Mouse (Mus musculus) liver, embryonic 13.5 days (tissue): Measurements from ENCODE around the gene Syt16. TPM values are rescaled to one million over a fixed set of nuclear protein-coding genes. Genes with fewer than 3 reads are reported as not detected.

Source experiments
- ATAC-seq: fragments of 200-750 bp; cut with Nextera tagmentation; 2 replicates; pipeline ENCODE4 v1.8.0; 2017; ENCODE audit warnings: low read depth, mild to moderate bottlenecking, moderate number of reproducible peaks, moderate library complexity
- DNase-seq: peaks from one replicate; pipeline ENCODE4 v3.0.0; 2022
- H3K27ac ChIP-seq: fragments of 300-500 bp; sonication (generic); 2 replicates; pipeline ENCODE4 v1.5.1; 2015; ENCODE audit warnings: moderate library complexity, mild to moderate bottlenecking, inconsistent platforms
- H3K27me3 ChIP-seq: fragments of 300-500 bp; sonication (generic); 2 replicates; pipeline ENCODE4 v1.6.1; 2015; ENCODE audit warnings: mild to moderate bottlenecking, inconsistent platforms
- H3K36me3 ChIP-seq: fragments of 300-500 bp; sonication (generic); 2 replicates; pipeline ENCODE4 v1.6.1; 2015; ENCODE audit warnings: mild to moderate bottlenecking, inconsistent platforms
- H3K4me1 ChIP-seq: fragments of 300-500 bp; sonication (generic); replicated peaks from 2 replicates; pipeline ENCODE4 v1.6.1; 2015; ENCODE audit warnings: inconsistent platforms
- H3K4me2 ChIP-seq: fragments of 300-500 bp; sonication (generic); 2 replicates; pipeline ENCODE4 v1.6.1; 2015; ENCODE audit warnings: inconsistent platforms, mild to moderate bottlenecking, moderate library complexity
- H3K4me3 ChIP-seq: fragments of 300-500 bp; sonication (generic); replicated peaks from 2 replicates; pipeline ENCODE4 v1.5.1; 2015; ENCODE audit warnings: mild to moderate bottlenecking, inconsistent platforms
- H3K9ac ChIP-seq: fragments of 300-500 bp; sonication (generic); 2 replicates; pipeline ENCODE4 v1.6.1; 2015; ENCODE audit warnings: mild to moderate bottlenecking, inconsistent platforms
- H3K9me3 ChIP-seq: fragments of 300-500 bp; sonication (generic); replicated peaks from 2 replicates; pipeline ENCODE4 v1.6.1; 2016; ENCODE audit warnings: inconsistent platforms
- WGBS: fragments of 180-500 bp; shearing (Covaris S2); methylation state at CpG from one replicate; pipeline ENCODE4 v1.1.7; 2015; ENCODE audit not compliant: insufficient replicate concordance; 5-methylcytosine and 5-hydroxymethylcytosine counted together
- polyA plus RNA-seq: library from polyadenylated mRNA; unstranded; fragments of >200 nt; fragmentation: Nextera tagmentation; extraction: Ambion mirVana; gene quantifications from 2 replicates; pipeline ENCODE4 v1.2.1, GENCODE M21; 2015

The Syt16 gene
- polyA plus RNA-seq, 1 experiment from 2014 or later, result 0.09 TPM

DNA sequence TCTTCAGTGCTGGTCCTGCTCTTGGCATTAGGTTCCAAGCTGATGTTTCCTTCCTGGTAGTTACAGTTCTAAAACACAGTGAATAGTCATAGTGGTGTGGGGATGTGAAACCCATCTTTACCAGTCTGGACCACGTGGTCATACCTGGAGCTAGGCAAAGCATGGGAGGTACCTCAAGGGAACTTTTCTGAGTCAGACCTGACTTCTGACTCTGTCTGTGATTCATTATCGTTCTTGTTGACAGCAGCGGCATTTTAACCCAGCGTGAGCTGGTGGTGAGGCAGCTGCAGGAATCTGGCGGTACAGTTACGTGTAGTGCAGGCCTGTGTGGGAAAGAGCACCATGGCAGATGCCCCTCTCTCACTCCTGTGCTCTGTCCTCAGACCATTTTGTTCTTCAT lies 22.9 kb upstream of the Syt16 start:
- ATAC-seq (no peak), DNase-seq (no peak)
- Histone ChIP-seq H3K4me3 (no peak overlapping the region), H3K36me3 (peaks cover 69% of the 10 kb centered on the region), H3K4me1 (no peaks in the 10 kb centered on the region), H3K9ac (no peak overlapping the region), H3K27me3 (no peaks in the 10 kb centered on the region), H3K27ac (no peak overlapping the region), H3K4me2 (no peak overlapping the region), H3K9me3 (no peaks in the 10 kb centered on the region)
- WGBS, result 88% methylated on average over 6 of the region's 6 CpGs

GRCm38 (mm10) chr12:73978144-73978543 lies 19.3 kb upstream of the Syt16 start:
- H3K27me3 ChIP-seq, result no peaks in the 10 kb centered on the region
- no peak for ATAC-seq

DNA sequence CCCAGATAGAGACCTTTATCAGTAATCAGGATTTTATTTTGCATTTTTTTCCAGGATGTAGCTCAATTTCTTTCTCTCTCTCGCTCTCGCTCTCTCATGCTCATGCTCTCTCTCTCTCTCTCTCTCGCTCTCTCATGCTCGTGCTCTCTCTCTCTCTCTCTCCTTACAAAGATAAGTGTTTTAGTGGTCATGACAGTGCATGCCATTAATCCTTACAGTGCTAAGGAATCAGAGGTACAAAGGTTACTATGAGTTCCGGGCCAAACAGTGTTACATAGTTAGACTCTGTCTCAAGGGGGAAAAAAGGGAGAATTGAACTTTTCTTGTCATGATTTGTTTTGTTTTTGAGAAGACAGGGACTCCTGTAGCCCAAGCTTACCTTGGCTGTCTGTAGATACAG lies 17.8 kb upstream of the Syt16 start:
- H3K27ac ChIP-seq, result no peak overlapping the region
- 77% methylated on average over 5 of the region's 5 CpGs for WGBS
- no peaks in the 10 kb centered on the region for H3K9me3 ChIP-seq

More at GRCm38 (mm10) chr12:73978144-73978543, 19.3 kb upstream of the Syt16 start:
- no peak overlapping the region for H3K4me3 ChIP-seq
- 76% methylated on average over 3 of the region's 3 CpGs for WGBS
- no peak overlapping the region for H3K9ac ChIP-seq
- no peaks in the 10 kb centered on the region for H3K9me3 ChIP-seq
- peaks cover 60% of the 10 kb centered on the region for H3K36me3 ChIP-seq
- H3K4me2 ChIP-seq, result no peak overlapping the region
- no peak for DNase-seq
- no peaks in the 10 kb centered on the region for H3K4me1 ChIP-seq
- no peak overlapping the region for H3K27ac ChIP-seq

GRCm38 (mm10) chr12:73982533-73982932 lies 14.9 kb upstream of the Syt16 start:
- ATAC-seq, result no peak
- no peak for DNase-seq

More for the DNA sequence above, 17.8 kb upstream of the Syt16 start:
- no peak for DNase-seq
- peaks cover 53% of the 10 kb centered on the region for H3K36me3 ChIP-seq
- no peak overlapping the region for H3K9ac ChIP-seq
- H3K4me2 ChIP-seq, result no peak overlapping the region
- H3K4me1 ChIP-seq, result no peaks in the 10 kb centered on the region
- no peaks in the 10 kb centered on the region for H3K27me3 ChIP-seq
- no peak overlapping the region for H3K4me3 ChIP-seq
- ATAC-seq, result no peak

DNA sequence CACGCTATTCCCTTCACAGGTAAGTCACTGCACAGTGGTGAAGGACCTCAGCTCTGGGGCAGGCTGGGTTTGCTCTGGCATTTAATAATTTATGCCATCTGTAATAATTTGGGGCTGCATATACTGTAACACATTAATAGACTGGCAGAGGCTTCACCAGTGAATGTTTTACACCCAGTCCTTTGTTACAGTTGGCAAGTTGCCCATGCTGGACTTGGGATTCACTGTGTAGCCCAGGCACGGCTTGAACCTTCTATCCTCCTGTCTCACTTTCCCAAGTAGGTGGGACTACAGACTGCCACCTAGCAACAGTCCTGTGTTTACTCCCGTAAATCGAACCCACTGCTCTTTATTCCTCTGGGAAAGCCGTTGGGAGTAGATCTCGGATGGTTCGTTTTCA lies 11.2 kb upstream of the Syt16 start:
- Histone ChIP-seq H3K27me3 (no peaks in the 10 kb centered on the region), H3K4me1 (no peaks in the 10 kb centered on the region), H3K9me3 (no peaks in the 10 kb centered on the region), H3K36me3 (peaks cover 22% of the 10 kb centered on the region), H3K4me3 (no peak overlapping the region), H3K9ac (no peak overlapping the region), H3K27ac (no peak overlapping the region), H3K4me2 (no peak overlapping the region)
- ATAC-seq (no peak), DNase-seq (no peak)
- WGBS, result 77% methylated on average over 7 of the region's 7 CpGs

More at GRCm38 (mm10) chr12:73982533-73982932, 14.9 kb upstream of the Syt16 start:
- no peaks in the 10 kb centered on the region for H3K27me3 ChIP-seq
- H3K4me3 ChIP-seq, result no peak overlapping the region
- H3K27ac ChIP-seq, result no peak overlapping the region
- H3K36me3 ChIP-seq, result peaks cover 45% of the 10 kb centered on the region
- H3K9me3 ChIP-seq, result no peaks in the 10 kb centered on the region
- no peak overlapping the region for H3K9ac ChIP-seq
- WGBS, result 84% methylated on average over 14 of the region's 14 CpGs
- H3K4me1 ChIP-seq, result no peaks in the 10 kb centered on the region
- no peak overlapping the region for H3K4me2 ChIP-seq

DNA sequence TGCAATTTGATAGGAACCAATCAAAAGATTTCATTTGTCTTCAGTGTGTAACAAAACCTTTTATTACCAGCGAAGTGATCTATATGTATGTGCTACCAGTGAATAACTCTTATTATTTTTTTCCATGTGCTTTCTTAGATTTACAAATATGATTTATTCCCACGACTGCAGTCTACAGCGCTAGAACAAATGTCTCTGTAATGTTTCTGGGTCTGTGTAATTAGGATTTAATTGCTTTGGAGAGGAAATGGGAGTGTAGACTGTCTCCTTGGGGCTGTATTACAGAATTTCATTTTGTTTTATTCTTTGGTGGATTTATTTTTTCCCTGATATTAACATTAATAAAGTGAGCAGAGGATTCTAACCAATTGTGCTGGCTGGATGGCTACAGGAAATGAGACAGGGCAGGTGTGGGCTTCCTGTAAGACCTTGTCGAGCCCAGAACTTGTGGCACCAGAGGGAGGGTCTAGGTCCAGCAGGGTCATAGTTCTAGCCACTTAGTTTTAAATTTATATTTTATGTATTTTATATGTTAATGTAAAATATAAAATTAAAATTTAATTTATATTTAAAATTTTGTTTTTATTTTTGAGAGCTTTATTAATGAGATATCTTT lies 9.0 kb upstream of the Syt16 start:
- Histone ChIP-seq H3K27me3 (no peaks in the 10 kb centered on the region), H3K27ac (no peak overlapping the region), H3K9ac (no peak overlapping the region), H3K9me3 (no peaks in the 10 kb centered on the region), H3K36me3 (peaks cover 9% of the 10 kb centered on the region; the same call in 1 of the 2 replicates), H3K4me1 (no peaks in the 10 kb centered on the region), H3K4me3 (no peak overlapping the region), H3K4me2 (no peak overlapping the region)
- WGBS, result 72% methylated on average over 4 of the region's 4 CpGs
- ATAC-seq, result no peak
- no peak for DNase-seq

GRCm38 (mm10) chr12:73989594-73989993 lies 7.9 kb upstream of the Syt16 start:
- no peaks in the 10 kb centered on the region for H3K9me3 ChIP-seq
- DNase-seq (no peak), ATAC-seq (no peak)
- H3K27ac ChIP-seq, result no peak overlapping the region
- H3K9ac ChIP-seq, result no peak overlapping the region
- H3K36me3 ChIP-seq, result 0 out of 2 replicates have a peak, but pooled peaks cover 9% of the 10 kb centered on the region
- H3K4me2 ChIP-seq, result no peak overlapping the region
- H3K4me3 ChIP-seq, result no peak overlapping the region
- no peaks in the 10 kb centered on the region for H3K27me3 ChIP-seq
- H3K4me1 ChIP-seq, result no peaks in the 10 kb centered on the region

DNA sequence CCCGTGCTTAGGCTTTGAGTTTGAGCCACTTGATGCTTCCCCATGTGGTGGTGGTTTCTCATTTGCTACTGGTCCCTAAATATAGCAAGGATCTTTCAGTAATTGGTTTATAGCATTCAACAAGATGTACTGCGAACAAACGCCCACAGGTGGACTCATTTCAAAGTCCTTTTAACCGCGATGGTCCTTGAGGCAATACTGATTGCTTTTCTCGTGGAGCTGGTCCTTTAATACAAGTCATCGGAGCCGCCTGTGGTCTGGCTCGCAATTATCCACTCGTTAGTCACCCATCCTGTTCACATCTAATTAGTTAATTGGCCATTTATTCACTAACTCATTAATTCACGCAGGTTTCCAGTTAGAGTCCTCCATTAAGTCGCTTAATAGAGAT lies 560 bp upstream of the Syt16 start:
- no peak for ATAC-seq
- no peak overlapping the region for H3K27ac ChIP-seq
- H3K4me3 ChIP-seq, result no peak overlapping the region
- 43% methylated on average over 12 of the region's 12 CpGs for WGBS
- no peak overlapping the region for H3K9ac ChIP-seq
- peaks cover 42% of the 10 kb centered on the region for H3K27me3 ChIP-seq
- no peaks in the 10 kb centered on the region for H3K9me3 ChIP-seq
- no peaks in the 10 kb centered on the region for H3K36me3 ChIP-seq
- DNase-seq, result no peak
- no peak overlapping the region for H3K4me2 ChIP-seq
- H3K4me1 ChIP-seq, result peaks cover 3% of the 10 kb centered on the region; the same call in 1 of the 2 replicates

DNA sequence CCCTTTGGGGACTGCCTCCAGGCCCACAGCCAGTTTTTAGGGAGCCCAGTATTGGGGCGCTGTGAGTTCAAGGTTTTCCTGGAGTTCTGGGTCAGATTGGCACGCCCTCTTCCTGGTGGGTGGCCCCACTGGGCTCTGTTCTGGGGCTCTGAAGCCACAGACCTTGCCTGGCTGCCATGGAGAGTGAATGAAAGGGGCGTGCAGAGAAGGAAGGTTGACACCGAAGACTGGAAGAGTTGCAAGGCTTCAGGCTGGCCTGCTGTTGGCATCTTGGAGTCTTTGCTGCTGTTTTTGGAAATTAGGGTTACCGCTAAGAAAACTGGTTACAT lies 631 bp downstream of the Syt16 start:
- peaks cover 3% of the 10 kb centered on the region; the same call in 1 of the 2 replicates for H3K4me1 ChIP-seq
- no peaks in the 10 kb centered on the region for H3K36me3 ChIP-seq
- H3K4me3 ChIP-seq, result peak overlapping the region; percentile 49
- H3K9ac ChIP-seq, result no peak overlapping the region
- DNase-seq (no peak), ATAC-seq (no peak)
- WGBS, result 34% methylated on average over 5 of the region's 5 CpGs
- no peaks in the 10 kb centered on the region for H3K9me3 ChIP-seq
- H3K4me2 ChIP-seq, result peak overlapping the region; percentile 59
- H3K27me3 ChIP-seq, result peaks cover 42% of the 10 kb centered on the region
- H3K27ac ChIP-seq, result no peak overlapping the region

DNA sequence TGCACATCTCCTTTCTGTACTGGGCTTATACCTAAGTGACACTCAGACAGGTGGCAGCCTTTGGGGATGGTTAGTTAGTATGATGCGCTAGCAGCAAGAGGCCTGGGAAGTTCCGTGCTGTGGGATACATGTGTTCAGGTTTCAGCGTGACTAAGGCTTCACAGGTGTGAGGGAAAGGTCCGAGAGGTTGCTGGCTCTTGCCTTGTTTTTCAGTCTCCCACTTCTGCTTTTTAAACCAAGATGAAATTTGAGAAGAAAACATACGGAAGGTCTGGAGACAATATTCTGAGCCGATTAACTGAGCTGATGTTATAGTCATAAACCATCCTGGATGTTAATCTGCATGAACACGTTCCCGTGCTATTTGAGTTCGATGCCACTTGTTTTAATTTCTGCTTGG lies 5.0 kb downstream of the Syt16 start:
- Histone ChIP-seq H3K27me3 (peaks cover 25% of the 10 kb centered on the region), H3K4me1 (peaks cover 2% of the 10 kb centered on the region; the same call in 1 of the 2 replicates), H3K4me2 (no peak overlapping the region), H3K36me3 (no peaks in the 10 kb centered on the region), H3K27ac (no peak overlapping the region), H3K9me3 (no peaks in the 10 kb centered on the region), H3K4me3 (no peak overlapping the region), H3K9ac (no peak overlapping the region)
- DNase-seq (no peak), ATAC-seq (no peak)
- 70% methylated on average over 9 of the region's 9 CpGs for WGBS

GRCm38 (mm10) chr12:74009448-74009911 lies 12.0 kb downstream of the Syt16 start:
- Histone ChIP-seq H3K27ac (no peak overlapping the region), H3K36me3 (no peaks in the 10 kb centered on the region), H3K9me3 (no peaks in the 10 kb centered on the region), H3K9ac (no peak overlapping the region), H3K4me1 (no peaks in the 10 kb centered on the region), H3K27me3 (no peaks in the 10 kb centered on the region), H3K4me3 (no peak overlapping the region), H3K4me2 (no peak overlapping the region)
- DNase-seq (no peak), ATAC-seq (no peak)
- 16% methylated on average over 8 of the region's 8 CpGs for WGBS

DNA sequence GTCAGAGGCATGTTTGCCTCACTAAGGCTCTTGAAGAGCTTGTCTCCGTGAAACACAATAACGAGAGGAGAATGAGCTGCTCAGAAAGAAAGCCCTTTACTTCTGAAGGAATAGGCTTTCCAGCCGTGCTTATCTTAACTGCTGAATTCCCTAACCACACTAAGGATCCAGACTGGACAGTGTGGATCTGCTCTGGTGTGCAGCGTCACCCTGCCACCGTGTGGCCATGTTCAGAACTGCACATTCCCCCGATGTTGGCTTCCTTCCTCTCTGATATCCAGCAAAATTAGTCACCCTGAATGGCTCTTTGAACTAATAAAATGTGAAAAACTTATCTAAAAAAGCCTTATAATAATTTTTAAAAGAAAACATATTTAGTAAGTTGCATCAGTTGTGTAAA lies 16.3 kb downstream of the Syt16 start:
- ATAC-seq (peak; percentile 23; the same call in 1 of the 2 replicates), DNase-seq (peak; percentile 22)
- Histone ChIP-seq H3K27ac (no peak overlapping the region), H3K36me3 (no peaks in the 10 kb centered on the region), H3K4me1 (no peaks in the 10 kb centered on the region), H3K4me2 (no peak overlapping the region), H3K9ac (no peak overlapping the region), H3K4me3 (no peak overlapping the region), H3K27me3 (no peaks in the 10 kb centered on the region), H3K9me3 (no peaks in the 10 kb centered on the region)
- 2% methylated on average over 6 of the region's 6 CpGs for WGBS
